Mouse (Mus musculus) spleen, postnatal 36 days (tissue): ENCODE measurements around the gene Dnajc8.

Source experiments
- DNase-seq, 2 experiments: peaks; one replicate each; pipeline ENCODE4 v3.0.0; 2022; ENCODE audit warnings: low spot score in 2 of 2, mixed read lengths in 1 of 2

Dnajc8 gene

DNA sequence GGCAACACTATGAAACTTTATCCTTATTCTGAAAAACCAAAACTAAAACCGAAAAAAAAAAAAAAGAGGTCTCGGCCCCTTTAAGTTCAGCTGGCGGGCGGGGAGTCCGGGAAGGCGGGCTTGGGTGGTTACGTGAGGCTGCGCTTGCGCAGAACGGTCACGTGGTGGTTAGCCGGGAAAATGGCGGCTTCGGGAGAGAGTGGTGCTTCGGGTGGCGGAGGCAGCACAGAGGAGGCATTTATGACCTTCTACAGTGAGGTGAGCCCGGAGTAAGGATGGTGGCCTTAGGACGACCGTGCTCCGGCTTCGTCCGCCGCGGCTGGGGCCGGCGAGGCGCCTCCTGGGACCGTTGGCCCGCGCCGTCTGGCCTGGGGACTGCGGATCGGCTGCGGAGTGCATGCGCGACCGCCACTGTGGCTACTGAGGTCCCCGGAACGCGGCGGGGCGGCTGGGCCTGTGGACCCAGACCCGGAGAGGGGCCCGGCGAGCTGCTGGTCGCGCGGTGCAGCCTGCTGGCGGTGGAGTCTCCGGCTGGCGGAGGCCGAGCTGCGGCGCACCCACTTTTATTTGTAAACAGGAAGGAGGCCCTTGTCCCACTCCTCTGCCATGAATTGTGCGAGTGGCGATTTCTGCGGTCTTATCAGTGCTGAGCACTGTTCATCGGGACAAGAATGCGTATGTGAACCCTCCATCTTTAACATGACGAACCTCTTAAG is at the start of gene Dnajc8:
TSS of gene Dnajc8 (plus strand) at position 145 of the 716 bp plus-strand sequence.
- peak; percentile 93 to 94 for DNase-seq

DNA sequence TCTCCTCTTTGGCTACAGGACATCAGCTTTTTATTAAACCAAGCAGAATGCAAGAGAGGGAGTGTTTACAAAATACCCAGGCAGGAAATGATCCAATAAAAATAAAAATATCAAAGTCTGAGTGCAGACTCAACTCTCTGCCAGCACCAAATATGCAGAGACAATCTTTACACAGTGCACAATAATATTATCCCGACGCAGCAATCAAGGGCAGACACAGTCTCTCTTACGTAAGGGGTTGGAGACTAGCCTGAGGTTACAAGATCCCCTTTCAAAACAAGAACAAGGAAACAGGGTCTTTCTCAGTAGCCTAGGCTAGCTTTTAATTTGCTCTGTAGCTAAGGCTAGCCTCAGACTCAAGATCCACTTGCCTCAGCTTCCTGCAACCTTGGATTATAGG is 46.8 kb upstream of the Dnajc8 start:
- no peak for DNase-seq

DNA sequence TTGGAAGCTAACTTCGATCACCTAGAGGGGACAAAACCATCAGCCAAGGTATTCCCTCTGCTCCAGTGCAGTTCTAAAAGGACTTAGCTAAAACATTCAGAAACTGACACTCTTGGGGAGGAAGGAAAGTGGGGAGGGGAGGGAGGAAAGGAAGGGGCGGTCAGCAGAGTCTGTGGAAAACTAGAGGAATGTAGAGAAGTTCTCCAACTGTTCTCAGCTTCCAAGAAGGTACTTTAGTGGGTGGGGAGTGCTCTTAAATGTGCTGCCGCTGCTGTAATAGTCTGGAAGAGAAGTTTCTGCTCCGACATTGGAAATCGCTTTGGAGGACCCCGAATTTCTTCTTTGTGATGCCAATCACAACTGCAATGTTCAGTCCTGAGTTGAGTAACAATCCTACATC is 46.4 kb upstream of the Dnajc8 start:
- DNase-seq, result no peak

GRCm38 (mm10) chr4:132490273-132491010 is 44.9 kb upstream of the Dnajc8 start:
- DNase-seq, result no peak

DNA sequence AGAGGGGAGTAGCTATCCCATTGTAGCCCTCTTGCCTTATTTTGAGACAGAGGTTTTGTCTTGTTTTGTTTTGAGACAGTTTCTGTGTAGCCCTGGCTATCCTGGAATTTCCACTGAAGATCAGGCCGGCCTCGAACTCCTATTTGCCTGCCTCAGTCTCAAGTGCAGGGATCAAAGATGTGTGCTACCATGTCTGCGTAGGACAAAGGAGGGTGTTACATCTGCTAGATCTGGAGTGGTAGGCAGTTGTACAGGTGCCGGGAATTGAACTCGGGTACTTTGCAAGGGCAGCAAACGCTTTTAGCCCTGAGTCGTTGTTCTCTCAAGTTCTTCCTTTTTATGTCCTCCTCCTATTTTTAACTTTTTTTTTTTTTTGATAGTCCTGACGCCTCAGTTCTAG is 44.3 kb upstream of the Dnajc8 start:
- DNase-seq, result no peak

- DNase-seq, result no peak
Observed at GRCm38 (mm10) chr4:132491748-132492147, 43.6 kb upstream of the Dnajc8 start.

DNA sequence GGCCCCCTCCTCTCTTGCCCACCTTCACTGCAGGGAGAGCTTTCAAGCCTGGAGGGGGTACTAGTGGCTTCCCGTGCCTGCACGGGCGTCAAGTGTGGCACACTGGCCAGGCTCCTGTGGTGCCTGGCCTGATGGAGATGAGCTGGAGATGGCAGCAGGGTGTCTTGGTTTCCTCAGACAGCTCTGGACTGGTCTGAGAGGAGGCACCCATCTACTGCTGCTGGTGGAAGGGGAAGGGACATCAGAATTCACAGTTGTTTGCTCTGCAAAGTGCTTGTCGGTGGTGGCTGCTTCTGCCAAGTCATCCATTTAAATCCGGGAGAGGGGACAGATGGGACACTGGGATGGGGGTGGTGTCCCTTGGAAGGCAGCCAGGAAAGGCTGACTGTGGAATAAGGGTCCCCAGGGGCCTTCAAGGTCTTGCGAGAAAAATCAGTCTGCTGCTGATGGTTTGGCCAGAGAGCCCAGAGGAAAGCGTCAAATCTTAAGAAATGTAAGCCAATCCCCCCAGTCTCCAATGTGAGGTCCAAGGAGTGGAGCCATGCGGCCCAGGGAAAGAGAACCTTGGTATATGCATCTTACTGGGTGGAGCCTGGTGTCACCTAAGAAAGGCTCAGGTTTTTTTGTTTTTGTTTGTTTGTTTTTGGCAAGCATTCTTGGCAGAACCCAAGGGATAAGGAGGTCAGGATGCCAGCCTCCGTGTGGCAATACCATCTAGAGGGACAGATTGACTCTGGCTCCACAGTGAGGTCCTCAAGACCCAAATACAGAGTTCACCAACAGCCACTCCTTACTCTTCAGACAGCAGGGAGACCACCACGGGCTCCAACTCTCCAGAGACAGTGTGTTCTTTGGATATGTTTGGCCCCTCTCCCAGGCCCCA is 42.9 kb upstream of the Dnajc8 start:
- no peak for DNase-seq

GRCm38 (mm10) chr4:132494271-132494918 is 41.0 kb upstream of the Dnajc8 start:
- DNase-seq, result peak; percentile 54 to 56

GRCm38 (mm10) chr4:132501639-132502038 is 33.7 kb upstream of the Dnajc8 start:
- no peak for DNase-seq

DNA sequence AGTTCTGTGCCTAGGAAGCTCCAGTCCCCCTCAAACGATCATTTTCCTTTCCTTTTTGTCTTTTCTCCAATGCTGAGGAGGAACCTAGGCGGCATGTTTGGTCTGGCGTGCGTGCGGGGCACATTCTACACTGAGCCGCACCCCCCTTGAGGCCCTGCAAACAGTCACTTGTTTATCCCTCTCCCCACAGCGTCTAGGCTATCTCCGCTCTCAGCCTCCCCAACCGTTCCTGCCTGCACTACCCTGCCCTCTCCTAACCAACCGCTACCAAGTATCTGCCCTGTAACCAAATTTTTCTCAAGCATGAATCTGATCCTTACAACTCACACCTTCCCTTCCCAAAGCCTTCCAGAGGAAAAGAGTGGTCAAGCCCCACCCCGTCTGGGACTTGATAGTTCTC is 32.0 kb upstream of the Dnajc8 start:
- DNase-seq, result no peak

DNA sequence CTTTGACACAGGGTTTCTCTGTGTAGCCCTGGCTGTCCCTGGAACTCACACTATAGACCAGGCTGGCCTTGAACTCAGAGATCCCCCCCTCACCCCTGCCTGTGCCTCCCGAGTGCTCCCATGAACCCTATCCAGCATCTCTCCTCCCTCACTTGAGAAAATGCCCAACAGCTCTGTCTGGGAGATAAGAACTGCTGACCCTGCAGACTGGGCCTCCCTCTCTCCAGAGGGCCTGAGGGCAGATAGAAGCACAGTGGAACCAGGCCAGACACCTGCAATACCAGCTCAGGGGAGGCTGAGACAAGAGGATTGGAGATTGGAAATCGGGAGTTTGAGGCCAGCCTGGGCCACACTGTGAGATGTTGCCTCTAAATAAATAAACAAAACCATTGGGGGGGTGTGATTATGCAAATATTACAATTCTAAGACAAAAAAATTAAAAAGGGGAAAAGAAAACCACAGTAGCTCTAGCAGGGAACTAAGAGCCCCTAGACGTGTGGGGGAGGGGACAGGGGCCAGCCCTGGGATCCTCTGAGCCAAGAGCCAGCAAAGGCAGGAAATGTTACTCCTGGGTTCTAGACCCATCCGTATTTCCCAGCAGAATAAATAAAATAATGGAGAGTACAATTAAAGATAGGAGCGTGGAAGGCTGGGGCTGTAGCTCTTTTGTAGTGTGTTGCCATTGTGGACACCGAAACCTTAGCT is 30.2 kb upstream of the Dnajc8 start:
- DNase-seq, result peak in 1 of 2 experiments; percentile 38

DNA sequence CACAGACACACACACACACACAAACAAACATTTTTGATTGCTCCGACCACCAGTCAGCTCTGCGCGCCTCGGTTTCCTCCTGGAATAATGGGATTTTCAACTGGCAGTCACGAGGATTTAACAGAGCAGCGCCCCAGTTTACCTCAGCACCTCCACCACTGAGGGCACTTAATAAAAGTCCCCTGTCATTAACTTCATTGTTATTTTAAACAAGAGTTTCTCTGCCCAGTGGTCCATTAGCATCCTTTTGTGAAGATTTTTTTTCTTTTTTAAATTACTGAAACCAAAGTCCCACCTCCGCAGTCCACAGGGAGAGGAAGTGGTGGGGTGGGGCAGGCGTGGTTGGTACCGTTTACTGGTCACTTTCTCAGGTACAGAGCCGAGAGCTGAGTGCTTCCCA is 29.6 kb upstream of the Dnajc8 start:
- no peak for DNase-seq

DNA sequence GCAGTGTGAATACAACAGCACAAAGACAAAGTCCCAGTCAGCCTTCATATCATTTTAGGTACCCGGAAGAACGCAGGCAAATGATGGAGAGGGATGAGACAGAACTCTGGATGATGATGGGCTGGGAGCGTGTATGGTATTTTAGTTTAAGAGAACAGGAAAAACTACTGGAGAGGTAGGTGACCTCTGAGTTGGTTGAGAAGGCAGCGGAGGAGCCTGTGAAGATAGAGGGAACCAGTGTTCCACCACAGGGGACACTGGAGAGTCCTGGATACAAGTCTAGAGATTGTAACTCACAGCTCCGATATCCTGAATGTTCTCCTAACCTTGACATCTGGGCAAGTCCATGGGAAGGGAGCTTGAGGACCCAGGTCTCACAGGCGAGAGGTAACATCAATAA is 29.1 kb upstream of the Dnajc8 start:
- no peak for DNase-seq

DNA sequence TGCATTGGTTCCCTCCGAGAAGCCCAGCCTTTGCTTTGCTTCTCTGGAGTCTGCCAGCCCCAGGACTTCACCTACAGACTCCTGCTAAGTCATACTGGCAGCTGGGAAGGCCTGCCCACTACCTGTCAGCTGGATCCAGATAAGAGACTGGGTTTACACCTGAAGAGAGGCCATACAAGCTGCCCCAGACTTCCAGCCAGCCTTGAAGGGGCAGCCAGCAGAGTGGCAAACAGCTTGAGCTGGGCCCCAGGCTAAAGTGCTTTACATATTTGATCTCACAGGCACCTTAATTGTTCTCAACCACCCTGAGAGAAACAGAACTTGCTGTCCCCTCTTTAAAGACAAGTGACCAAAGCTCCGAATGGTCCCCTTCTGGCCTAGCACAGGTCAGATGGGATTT is 28.1 kb upstream of the Dnajc8 start:
- no peak for DNase-seq

GRCm38 (mm10) chr4:132509621-132510296 is 25.6 kb upstream of the Dnajc8 start:
- DNase-seq, result peak; percentile 33 to 51

GRCm38 (mm10) chr4:132510352-132510798 is 25.0 kb upstream of the Dnajc8 start, which contains the start of gene Sesn2:
TSS of gene Sesn2 (minus strand) at chr4:132510501.
- peak; percentile 98 for DNase-seq

GRCm38 (mm10) chr4:132512080-132512479 is 23.3 kb upstream of the Dnajc8 start:
- DNase-seq, result no peak

DNA sequence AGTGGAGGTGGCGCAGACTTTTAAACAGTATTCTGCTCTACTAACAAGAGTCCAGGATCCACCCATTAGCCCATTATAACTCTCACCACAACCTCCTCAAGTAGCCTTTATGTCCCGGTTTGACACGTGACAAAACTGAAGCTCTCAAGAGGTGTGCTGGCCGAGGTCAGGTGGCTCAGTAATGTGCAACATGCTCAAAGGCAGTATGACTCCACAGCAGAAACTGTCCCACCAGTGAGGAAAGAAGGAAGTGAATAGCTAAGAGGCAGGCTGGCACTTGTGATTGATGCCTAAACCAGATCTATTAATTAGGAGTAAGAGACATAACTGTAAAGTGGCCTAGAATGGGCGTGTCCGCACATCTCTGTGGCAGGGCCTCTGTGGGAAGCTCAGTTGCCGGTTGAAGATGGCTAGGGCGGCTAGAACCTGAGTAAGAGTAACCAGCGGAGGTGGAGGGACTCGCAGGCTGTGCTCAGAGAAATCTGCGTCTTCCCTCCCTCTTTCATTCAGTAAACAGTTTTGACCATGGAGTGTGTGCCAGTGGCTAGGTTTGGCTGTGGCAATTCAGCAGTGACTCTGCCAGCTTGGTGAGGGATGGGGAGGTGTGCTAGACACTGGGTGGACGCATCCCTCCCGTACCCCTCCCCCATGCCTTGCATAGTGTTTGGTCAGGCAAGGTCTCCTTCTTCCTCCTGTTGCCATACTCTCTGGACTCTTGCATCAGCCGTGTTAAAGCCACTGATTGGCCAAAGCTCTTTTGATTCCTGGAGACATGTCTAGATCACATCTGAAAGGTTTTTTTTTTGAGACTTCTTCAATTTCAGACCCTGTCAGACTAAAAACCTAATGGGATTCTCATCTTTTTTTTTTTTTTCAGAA is 21.7 kb upstream of the Dnajc8 start:
- DNase-seq, result no peak

GRCm38 (mm10) chr4:132514555-132515135 is 20.7 kb upstream of the Dnajc8 start:
- DNase-seq, result peak; percentile 75 to 84
